ENCODE assay signal across 17 mouse cellular contexts in the genomic region with DNA sequence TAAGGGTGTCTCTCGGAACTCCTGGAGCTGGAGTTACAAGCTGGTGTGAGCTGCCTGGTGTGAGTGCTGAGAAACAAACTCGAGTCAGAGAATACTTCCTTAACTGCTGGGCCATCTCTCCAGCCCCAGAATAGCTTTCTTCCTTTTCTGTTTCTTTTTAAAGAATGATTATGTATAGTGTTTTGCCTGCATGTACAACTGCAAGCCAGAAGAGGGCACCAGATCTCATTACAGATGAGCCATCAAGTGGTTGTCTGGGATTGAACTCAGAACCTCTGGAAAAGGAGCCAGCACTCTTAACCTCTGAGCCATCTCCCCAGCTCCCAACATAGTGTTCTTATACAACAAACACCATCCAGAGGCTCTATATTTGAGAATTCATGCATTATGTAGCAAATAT. TPM values are rescaled to one million over a fixed set of nuclear protein-coding genes. Genes with fewer than 3 reads are reported as not detected.
DNase-seq lines count a peak whose midpoint lies in the region; ATAC-seq and TF ChIP-seq lines count a peak whose summit lies in the region.
"Had no signal": no experiment of that assay in that cellular context is flagged by ENCODE, and none has a peak within 500 bp of the region (broad histone marks: within the 10 kb centered on the region; RNA-seq: fewer than 3 reads in every experiment).

No protein-coding gene starts in this region.

- no peaks in the 10 kb centered on the region for H3K36me3 ChIP-seq in kidney, adult 2 months (ENCODE audit: control insufficient read depth, insufficient read depth, low read length)
- H3K36me3 ChIP-seq in midbrain, postnatal 0 days (ENCODE audit: insufficient read depth, low read length): no peaks in the 10 kb centered on the region
- no peaks in the 10 kb centered on the region for H3K36me3 ChIP-seq in midbrain, embryonic 14.5 days (ENCODE audit: control insufficient read depth, insufficient read depth, low read length)
- no peaks in the 10 kb centered on the region for H3K36me3 ChIP-seq in stomach, postnatal 0 days (ENCODE audit: control insufficient read depth, insufficient read depth, low read length)
- no peaks in the 10 kb centered on the region for H3K36me3 ChIP-seq in hindbrain, embryonic 16.5 days (ENCODE audit: control insufficient read depth, insufficient read depth, low read length)
- H3K36me3 ChIP-seq: hindbrain, embryonic 15.5 days had no signal

- DNase-seq in kidney, adult 2 months: no peak
- DNase-seq in kidney, adult 11 months: no peak
- no peak for DNase-seq in midbrain, postnatal 0 days (ENCODE audit: low spot score)
- DNase-seq in midbrain, embryonic 14.5 days: no peak
- DNase-seq in R1 (ENCODE audit: low read depth, low spot score): peak; percentile 28
- no peak for DNase-seq in stomach, postnatal 0 days (ENCODE audit: low spot score)
- no peak for DNase-seq in thymus, postnatal 36 days
- DNase-seq: cerebellum, adult 11-12 months; right cerebral cortex, postnatal 25 days had no signal

- no peak for TF ChIP-seq EP300 in stomach, postnatal 0 days (optimal IDR thresholded peaks at IDR 0.05)

- H3K4me2 ChIP-seq in midbrain, postnatal 0 days (ENCODE audit: low read depth, low read length, poor library complexity, severe bottlenecking): no peak overlapping the region
- H3K4me2 ChIP-seq in midbrain, embryonic 14.5 days (ENCODE audit: low read length): no peak overlapping the region
- no peak overlapping the region for H3K4me2 ChIP-seq in stomach, postnatal 0 days (replicated peaks; ENCODE audit: low read depth)
- H3K4me2 ChIP-seq in hindbrain, embryonic 16.5 days (ENCODE audit: low read length): no peak overlapping the region
- H3K4me2 ChIP-seq: hindbrain, embryonic 15.5 days had no signal

- no peaks in the 10 kb centered on the region for H3K4me1 ChIP-seq in kidney, adult 2 months (ENCODE audit: control insufficient read depth, insufficient read depth, low read length)
- no peaks in the 10 kb centered on the region for H3K4me1 ChIP-seq in midbrain, postnatal 0 days (ENCODE audit: insufficient read depth, low read length)
- no peaks in the 10 kb centered on the region for H3K4me1 ChIP-seq in midbrain, embryonic 14.5 days (ENCODE audit: control insufficient read depth, insufficient read depth, low read length)
- H3K4me1 ChIP-seq in stomach, postnatal 0 days (replicated peaks; ENCODE audit: control insufficient read depth, insufficient read depth): no peaks in the 10 kb centered on the region
- H3K4me1 ChIP-seq in hindbrain, embryonic 16.5 days (ENCODE audit: control insufficient read depth, insufficient read depth, low read depth, low read length): no peaks in the 10 kb centered on the region
- H3K4me1 ChIP-seq: hindbrain, embryonic 15.5 days had no signal

- no peak for TF ChIP-seq POLR2A in kidney, adult 2 months (IDR thresholded peaks at IDR 0.05; ENCODE audit: low read depth, low read length)

- no peak overlapping the region for H3K9ac ChIP-seq in midbrain, postnatal 0 days (replicated peaks; ENCODE audit: low read length, poor library complexity, severe bottlenecking)
- no peak overlapping the region for H3K9ac ChIP-seq in midbrain, embryonic 14.5 days (replicated peaks; ENCODE audit: low read length)
- no peak overlapping the region for H3K9ac ChIP-seq in stomach, postnatal 0 days (ENCODE audit: low read length)
- H3K9ac ChIP-seq in hindbrain, embryonic 16.5 days (ENCODE audit: low read depth, low read length): no peak overlapping the region
- H3K9ac ChIP-seq: hindbrain, embryonic 15.5 days had no signal

- no peaks in the 10 kb centered on the region for H3K27me3 ChIP-seq in kidney, adult 2 months (replicated peaks; ENCODE audit: control insufficient read depth, insufficient read depth, low read length)
- no peaks in the 10 kb centered on the region for H3K27me3 ChIP-seq in midbrain, postnatal 0 days (ENCODE audit: insufficient read depth, low read length)
- H3K27me3 ChIP-seq in midbrain, embryonic 14.5 days (ENCODE audit: control insufficient read depth, insufficient read depth, low read length): no peaks in the 10 kb centered on the region
- H3K27me3 ChIP-seq in stomach, postnatal 0 days (ENCODE audit: control insufficient read depth, insufficient read depth, low read length): no peaks in the 10 kb centered on the region
- no peaks in the 10 kb centered on the region for H3K27me3 ChIP-seq in hindbrain, embryonic 16.5 days (replicated peaks; ENCODE audit: control insufficient read depth, insufficient read depth, low read length)
- H3K27me3 ChIP-seq: hindbrain, embryonic 15.5 days had no signal

- H3K9me3 ChIP-seq in midbrain, postnatal 0 days (ENCODE audit: low read length): no peaks in the 10 kb centered on the region
- H3K9me3 ChIP-seq in midbrain, embryonic 14.5 days (ENCODE audit: control insufficient read depth, low read length): no peaks in the 10 kb centered on the region
- H3K9me3 ChIP-seq in stomach, postnatal 0 days (ENCODE audit: control insufficient read depth, low read length): no peaks in the 10 kb centered on the region
- no peaks in the 10 kb centered on the region for H3K9me3 ChIP-seq in hindbrain, embryonic 16.5 days (ENCODE audit: control insufficient read depth, low read length)
- H3K9me3 ChIP-seq: hindbrain, embryonic 15.5 days had no signal

- 56% methylated on average over 2 of the region's 2 CpGs for WGBS in kidney, adult 2 months
- WGBS in midbrain, postnatal 0 days: 59% methylated on average over 2 of the region's 2 CpGs
- 62% methylated on average over 2 of the region's 2 CpGs for WGBS in midbrain, embryonic 14.5 days
- 55% methylated on average over 2 of the region's 2 CpGs for WGBS in stomach, postnatal 0 days
- WGBS in hindbrain, embryonic 16.5 days: 67% methylated on average over 2 of the region's 2 CpGs

- no peak overlapping the region for H3K4me3 ChIP-seq in kidney, adult 2 months (ENCODE audit: insufficient read depth, low read depth, low read length)
- H3K4me3 ChIP-seq in midbrain, postnatal 0 days (ENCODE audit: low read depth, low read length): no peak overlapping the region
- no peak overlapping the region for H3K4me3 ChIP-seq in midbrain, embryonic 14.5 days (replicated peaks; ENCODE audit: low read depth, low read length)
- H3K4me3 ChIP-seq in stomach, postnatal 0 days (ENCODE audit: low read depth, low read length): no peak overlapping the region
- no peak overlapping the region for H3K4me3 ChIP-seq in hindbrain, embryonic 16.5 days (ENCODE audit: low read length)
- H3K4me3 ChIP-seq: hindbrain, embryonic 15.5 days had no signal

- TF ChIP-seq CTCF in kidney, adult 2 months (conservative IDR thresholded peaks at IDR 0.05; ENCODE audit: insufficient read depth, insufficient read length, low read depth, low read length): peak; percentile 25; the same call in 1 of the 2 replicates
- peak; percentile 65 for TF ChIP-seq CTCF in midbrain, postnatal 0 days (IDR thresholded peaks at IDR 0.05)
- peak; percentile 65 for TF ChIP-seq CTCF in stomach, postnatal 0 days (IDR thresholded peaks at IDR 0.05; ENCODE audit: low read depth)

- ATAC-seq in midbrain, postnatal 0 days (ENCODE audit: low FRiP score): no peak
- no peak for ATAC-seq in midbrain, embryonic 14.5 days (ENCODE audit: low FRiP score, low TSS enrichment)
- ATAC-seq in stomach, postnatal 0 days (ENCODE audit: low FRiP score, low TSS enrichment): no peak
- no peak for ATAC-seq in hindbrain, embryonic 16.5 days
- ATAC-seq: midbrain, embryonic 16.5 days had no signal

- no peak overlapping the region for H3K27ac ChIP-seq in kidney, adult 2 months (ENCODE audit: insufficient read depth, low read depth, low read length)
- H3K27ac ChIP-seq in midbrain, postnatal 0 days (ENCODE audit: low read depth, low read length): no peak overlapping the region
- no peak overlapping the region for H3K27ac ChIP-seq in midbrain, embryonic 14.5 days (replicated peaks; ENCODE audit: low read depth, low read length)
- no peak overlapping the region for H3K27ac ChIP-seq in stomach, postnatal 0 days (replicated peaks)
- no peak overlapping the region for H3K27ac ChIP-seq in hindbrain, embryonic 16.5 days (ENCODE audit: low read depth, low read length)
- H3K27ac ChIP-seq: hindbrain, embryonic 15.5 days had no signal

RNA-seq across cellular contexts. Expression of a gene that starts 16.3 kb away (rescaled TPM):
- polyA plus RNA-seq in kidney, adult 2 months (2012; rRNA removed): 0.06 TPM in 1 of 2 replicates, not detected in the other
- not detected in 2 replicates for total RNA-seq in midbrain, postnatal 0 days (2014; rRNA removed)
- not detected in 2 replicates for polyA plus RNA-seq in midbrain, postnatal 0 days (2015; fragmentation: Nextera tagmentation; extraction: Ambion mirVana)
- not detected in 2 replicates for polyA plus RNA-seq in midbrain, embryonic 14.5 days (2014; fragmentation: Nextera tagmentation; extraction: Ambion mirVana)
- polyA plus RNA-seq in stomach, postnatal 0 days (2015; fragmentation: Nextera tagmentation; extraction: Ambion mirVana): not detected in 2 replicates
- polyA plus RNA-seq in hindbrain, embryonic 16.5 days (2015; fragmentation: Nextera tagmentation; extraction: Ambion mirVana): not detected in 2 replicates
- total RNA-seq: neutrophil, adult 5-6 weeks had no signal
- polyA plus RNA-seq: hindbrain, embryonic 15.5 days; lung, embryonic 16.5 days; midbrain, embryonic 16.5 days; stomach, embryonic 16.5 days had no signal

RNA-seq across cellular contexts. Expression of a gene that starts 23.6 kb away (rescaled TPM):
- polyA plus RNA-seq in kidney, adult 2 months (2012; rRNA removed): not detected in 2 replicates
- total RNA-seq in midbrain, postnatal 0 days (2014; rRNA removed): 0.60 and 3.0 TPM in 2 replicates
- polyA plus RNA-seq in midbrain, postnatal 0 days (2015; fragmentation: Nextera tagmentation; extraction: Ambion mirVana): 0.63 and 1.3 TPM in 2 replicates
- polyA plus RNA-seq in midbrain, embryonic 14.5 days (2014; fragmentation: Nextera tagmentation; extraction: Ambion mirVana): 0.74 TPM in 1 of 2 replicates, not detected in the other
- polyA plus RNA-seq in stomach, postnatal 0 days (2015; fragmentation: Nextera tagmentation; extraction: Ambion mirVana): not detected in 2 replicates
- 0.29 and 0.40 TPM in 2 replicates for polyA plus RNA-seq in hindbrain, embryonic 16.5 days (2015; fragmentation: Nextera tagmentation; extraction: Ambion mirVana)
- total RNA-seq: adrenal gland, postnatal 4 days; neutrophil, adult 5-6 weeks had no signal

RNA-seq across cellular contexts. Expression of a gene that starts 53.4 kb away (rescaled TPM):
- polyA plus RNA-seq in kidney, adult 2 months (2012; rRNA removed): 16.0 and 19.2 TPM in 2 replicates
- 52.0 and 60.0 TPM in 2 replicates for total RNA-seq in midbrain, postnatal 0 days (2014; rRNA removed)
- polyA plus RNA-seq in midbrain, postnatal 0 days (2015; fragmentation: Nextera tagmentation; extraction: Ambion mirVana): 17.5 and 22.2 TPM in 2 replicates
- polyA plus RNA-seq in midbrain, embryonic 14.5 days (2014; fragmentation: Nextera tagmentation; extraction: Ambion mirVana): 12.3 and 20.4 TPM in 2 replicates
- 1.7 and 2.1 TPM in 2 replicates for polyA plus RNA-seq in stomach, postnatal 0 days (2015; fragmentation: Nextera tagmentation; extraction: Ambion mirVana)
- polyA plus RNA-seq in hindbrain, embryonic 16.5 days (2015; fragmentation: Nextera tagmentation; extraction: Ambion mirVana): 19.1 and 20.4 TPM in 2 replicates

RNA-seq across cellular contexts. Expression of a gene that starts 59.9 kb away (rescaled TPM):
- polyA plus RNA-seq in kidney, adult 2 months (2012; rRNA removed): not detected in 2 replicates
- not detected in 2 replicates for total RNA-seq in midbrain, postnatal 0 days (2014; rRNA removed)
- not detected in 2 replicates for polyA plus RNA-seq in midbrain, postnatal 0 days (2015; fragmentation: Nextera tagmentation; extraction: Ambion mirVana)
- polyA plus RNA-seq in midbrain, embryonic 14.5 days (2014; fragmentation: Nextera tagmentation; extraction: Ambion mirVana): not detected in 2 replicates
- polyA plus RNA-seq in stomach, postnatal 0 days (2015; fragmentation: Nextera tagmentation; extraction: Ambion mirVana): not detected in 2 replicates
- polyA plus RNA-seq in hindbrain, embryonic 16.5 days (2015; fragmentation: Nextera tagmentation; extraction: Ambion mirVana): not detected in 2 replicates
- total RNA-seq: adrenal gland, postnatal 4 days; left cerebral cortex, postnatal 25 days; neutrophil, adult 5-6 weeks had no signal
- polyA plus RNA-seq: hindbrain, embryonic 15.5 days; lung, embryonic 16.5 days; midbrain, embryonic 16.5 days; stomach, embryonic 16.5 days had no signal
